Mouse (Mus musculus) spleen, adult 2 months (tissue): ENCODE data around the gene Cideb. TPM values are rescaled to one million over a fixed set of nuclear protein-coding genes. Genes with fewer than 3 reads are reported as not detected.

ENCODE experiments used
- DNase-seq, 2 experiments: peaks; one replicate each; pipeline versions ENCODE4 v3.0.0 to v3.0.0-alpha.2; 2012 to 2021; ENCODE audit warnings: low spot score in 2 of 2, low read depth in 1 of 2
- H3K27ac ChIP-seq: fragments of 200-500 bp; 2 replicates; pipeline ENCODE4 v1.5.1; 2012; ENCODE audit warnings: low read length, inconsistent platforms; ENCODE audit not compliant: insufficient read depth
- H3K27me3 ChIP-seq: fragments of 200-500 bp; 2 replicates; pipeline ENCODE4 v1.6.1; 2012; ENCODE audit warnings: mild to moderate bottlenecking, moderate library complexity, low read length, inconsistent platforms; ENCODE audit not compliant: control insufficient read depth, insufficient read depth
- H3K36me3 ChIP-seq: fragments of 200-500 bp; 2 replicates; pipeline ENCODE4 v1.6.1; 2012; ENCODE audit warnings: mild to moderate bottlenecking, low read length, inconsistent platforms; ENCODE audit not compliant: control insufficient read depth, insufficient read depth
- H3K4me1 ChIP-seq: fragments of 200-500 bp; 2 replicates; pipeline ENCODE4 v1.6.1; 2011; ENCODE audit warnings: inconsistent platforms; ENCODE audit not compliant: control insufficient read depth, insufficient read depth, insufficient read length
- H3K4me3 ChIP-seq: fragments of 200-500 bp; 2 replicates; pipeline ENCODE4 v1.5.1; 2011; ENCODE audit warnings: mild to moderate bottlenecking, inconsistent platforms; ENCODE audit not compliant: insufficient read depth, insufficient read length; ENCODE audit errors: extremely low read depth
- CTCF ChIP-seq: fragments of 200-500 bp; IDR thresholded peaks from 2 replicates; pipeline ENCODE4 v1.5.1; 2011; ENCODE audit warnings: mild to moderate bottlenecking, inconsistent platforms; ENCODE audit not compliant: insufficient read depth, insufficient read length, insufficient replicate concordance; ENCODE audit errors: extremely low read depth
- POLR2A ChIP-seq: fragments of 200-500 bp; IDR thresholded peaks from 2 replicates; pipeline ENCODE4 v1.6.1; 2011; ENCODE audit warnings: low read depth, low read length, inconsistent platforms
- WGBS: fragments of 180-500 bp; shearing (Covaris S2); methylation state at CpG from one replicate; pipeline ENCODE4 v1.1.7; 2018; 5-methylcytosine and 5-hydroxymethylcytosine counted together
- polyA plus RNA-seq: library from polyadenylated mRNA; depleted of rRNA; stranded (reverse); fragments of >200 nt; gene quantifications from 2 replicates; pipeline ENCODE4 v1.2.3, GENCODE M21; 2012

The Cideb gene
- polyA plus RNA-seq, 1 experiment = 0.46 TPM

GRCm38 (mm10) chr14:55726261-55726660 is 32.0 kb downstream of the Cideb start:
- H3K4me3 ChIP-seq = no peak overlapping the region
- H3K4me1 ChIP-seq = peaks cover 15% of the 10 kb centered on the region; the same call in 1 of the 2 replicates
- H3K36me3 ChIP-seq = no peaks in the 10 kb centered on the region
- DNase-seq = no peak
- no peaks in the 10 kb centered on the region for H3K27me3 ChIP-seq
- TF ChIP-seq CTCF (no peak), POLR2A (no peak)
- no peak overlapping the region for H3K27ac ChIP-seq

- H3K27ac ChIP-seq = peak overlapping the region; percentile 88
- H3K36me3 ChIP-seq = peaks cover 3% of the 10 kb centered on the region; the same call in 1 of the 2 replicates
- peaks cover 15% of the 10 kb centered on the region; the same call in 1 of the 2 replicates for H3K4me1 ChIP-seq
- TF ChIP-seq POLR2A (no peak), CTCF (no peak)
- H3K27me3 ChIP-seq = no peaks in the 10 kb centered on the region
- no peak overlapping the region; the same call in 1 of the 2 replicates for H3K4me3 ChIP-seq
- 4% methylated on average over 8 of the region's 8 CpGs for WGBS
- peak; percentile 59 to 90 for DNase-seq
These were observed 33.8 kb downstream of the Cideb start for GRCm38 (mm10) chr14:55724411-55724871.

- DNase-seq = no peak
- WGBS = 88% methylated on average over 7 of the region's 7 CpGs
- Histone ChIP-seq H3K27me3 (no peaks in the 10 kb centered on the region), H3K4me3 (no peak overlapping the region), H3K27ac (no peak overlapping the region), H3K4me1 (peaks cover 13% of the 10 kb centered on the region; the same call in 1 of the 2 replicates), H3K36me3 (peaks cover 10% of the 10 kb centered on the region)
- no peak for TF ChIP-seq POLR2A
- no peak for TF ChIP-seq CTCF
These were observed 34.8 kb downstream of the Cideb start for GRCm38 (mm10) chr14:55723433-55723832.

- 22% methylated on average over 8 of the region's 8 CpGs for WGBS
- H3K27ac ChIP-seq = peak overlapping the region; percentile 81
These were observed 35.8 kb downstream of the Cideb start for GRCm38 (mm10) chr14:55722438-55722945.

GRCm38 (mm10) chr14:55721700-55722437 is 36.4 kb downstream of the Cideb start, which contains the start of gene Rabggta:
Gene Rabggta (minus strand): TSS chr14:55722263.
- H3K4me1 ChIP-seq = peaks cover 12% of the 10 kb centered on the region; the same call in 1 of the 2 replicates
- TF ChIP-seq CTCF = peak; percentile 97
- peak; percentile 36 for TF ChIP-seq POLR2A
- peak within 1 kb of the TSS; percentile 95 for H3K4me3 ChIP-seq
- under 1% methylated on average over 50 of the region's 50 CpGs for WGBS
- no peaks in the 10 kb centered on the region for H3K27me3 ChIP-seq
- H3K27ac ChIP-seq = peak within 1 kb of the TSS; percentile 81
- peaks cover 22% of the 10 kb centered on the region for H3K36me3 ChIP-seq
- peak; percentile 87 to 95 for DNase-seq

More at GRCm38 (mm10) chr14:55722438-55722945, 35.8 kb downstream of the Cideb start:
- Histone ChIP-seq H3K4me1 (peaks cover 12% of the 10 kb centered on the region; the same call in 1 of the 2 replicates), H3K4me3 (peak overlapping the region; percentile 95; the same call in 1 of the 2 replicates), H3K27me3 (no peaks in the 10 kb centered on the region), H3K36me3 (peaks cover 17% of the 10 kb centered on the region)
- no peak for TF ChIP-seq CTCF
- TF ChIP-seq POLR2A = no peak
- DNase-seq = no peak

DNA sequence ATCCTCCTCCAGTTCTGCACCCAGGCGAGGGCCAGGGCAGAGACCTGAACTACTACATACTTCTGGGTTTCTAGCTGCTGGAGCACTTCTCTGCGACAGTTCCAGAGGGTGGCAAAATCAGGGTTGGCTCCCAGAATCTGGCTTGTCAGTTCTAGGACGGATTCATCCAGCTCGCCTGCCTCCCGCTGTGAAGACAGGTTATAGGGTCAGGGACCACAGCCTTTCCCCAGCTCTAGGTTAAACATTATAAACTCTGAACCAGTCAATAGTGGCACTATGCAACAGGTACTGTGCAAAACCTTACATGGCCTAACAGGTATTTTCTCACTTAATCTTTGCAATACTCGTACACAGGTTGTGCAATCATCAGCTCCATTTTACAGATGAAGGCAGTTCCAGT is 37.2 kb downstream of the Cideb start:
- no peak for DNase-seq
- Histone ChIP-seq H3K4me1 (peaks cover 12% of the 10 kb centered on the region; the same call in 1 of the 2 replicates), H3K36me3 (peaks cover 26% of the 10 kb centered on the region), H3K27me3 (no peaks in the 10 kb centered on the region), H3K4me3 (no peak overlapping the region), H3K27ac (no peak overlapping the region)
- TF ChIP-seq CTCF = no peak
- no peak for TF ChIP-seq POLR2A
- 87% methylated on average over 6 of the region's 6 CpGs for WGBS
